Mouse (Mus musculus) retina, postnatal 1 day (tissue): Measurements from ENCODE around the gene Ccdc63.
"Not testable (repeated sequence)": the region's sequence is repeated elsewhere in the genome, so short reads cannot be mapped to it uniquely, and the experiment has no call there.

Experiments
- DNase-seq: peaks from one replicate; pipeline ENCODE4 v3.0.0-alpha.2; 2012

The Ccdc63 gene

GRCm38 (mm10) chr5:122140723-122141122 lies at the start of gene Ccdc63:
Gene Ccdc63 (minus strand): TSS chr5:122140823.
- no peak for DNase-seq

GRCm38 (mm10) chr5:122189115-122189514 lies 48.5 kb upstream of the Ccdc63 start:
- no peak for DNase-seq

- not testable (repeated sequence) for DNase-seq
Measured at GRCm38 (mm10) chr5:122184858-122185257, 44.2 kb upstream of the Ccdc63 start.

- no peak for DNase-seq
Measured at GRCm38 (mm10) chr5:122184283-122184806, 43.7 kb upstream of the Ccdc63 start.

- no peak for DNase-seq
Measured at GRCm38 (mm10) chr5:122179665-122180064, 39.0 kb upstream of the Ccdc63 start.

DNA sequence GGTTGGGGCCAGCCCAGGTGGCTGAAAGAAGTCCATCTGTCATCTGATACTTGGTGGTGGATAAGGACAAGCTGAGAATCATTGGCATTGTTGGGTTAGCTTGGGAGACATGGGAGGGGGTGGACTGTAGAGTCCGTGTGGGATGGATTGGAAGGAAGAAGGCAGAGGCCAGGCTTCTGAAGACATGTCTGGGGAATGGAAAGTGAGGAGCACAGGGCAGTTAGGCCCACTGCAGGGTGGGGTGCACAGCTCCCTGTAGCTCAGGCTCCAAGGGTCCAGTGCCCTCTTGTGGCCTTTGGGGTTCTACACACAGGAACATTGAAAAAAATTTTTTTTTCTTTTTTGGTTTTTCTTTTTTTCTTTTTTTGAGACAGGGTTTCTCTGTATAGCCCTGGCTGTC lies 35.8 kb upstream of the Ccdc63 start:
- peak; percentile 69 for DNase-seq

GRCm38 (mm10) chr5:122175961-122176360 lies 35.3 kb upstream of the Ccdc63 start:
- no peak for DNase-seq

DNA sequence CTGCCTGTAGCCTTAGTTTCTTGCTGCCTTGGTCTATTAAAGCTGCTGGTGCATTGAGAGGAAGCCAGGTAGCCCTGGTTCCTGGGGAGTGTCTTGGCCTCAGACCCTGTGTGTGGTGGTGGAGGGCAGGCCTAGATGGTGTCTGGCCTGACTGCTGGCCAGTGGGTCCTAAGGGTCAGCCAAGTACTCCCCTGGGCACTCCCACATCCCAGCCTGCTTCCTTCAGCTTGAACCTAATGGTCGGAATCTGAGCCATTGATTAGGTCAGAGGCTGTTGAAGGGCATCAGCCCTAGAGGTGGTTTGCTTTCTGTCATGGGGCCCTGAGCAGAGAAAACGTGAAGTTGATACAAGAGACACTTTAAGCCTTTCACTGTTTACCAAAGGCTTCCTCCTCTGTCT lies 34.8 kb upstream of the Ccdc63 start:
- DNase-seq = no peak

DNA sequence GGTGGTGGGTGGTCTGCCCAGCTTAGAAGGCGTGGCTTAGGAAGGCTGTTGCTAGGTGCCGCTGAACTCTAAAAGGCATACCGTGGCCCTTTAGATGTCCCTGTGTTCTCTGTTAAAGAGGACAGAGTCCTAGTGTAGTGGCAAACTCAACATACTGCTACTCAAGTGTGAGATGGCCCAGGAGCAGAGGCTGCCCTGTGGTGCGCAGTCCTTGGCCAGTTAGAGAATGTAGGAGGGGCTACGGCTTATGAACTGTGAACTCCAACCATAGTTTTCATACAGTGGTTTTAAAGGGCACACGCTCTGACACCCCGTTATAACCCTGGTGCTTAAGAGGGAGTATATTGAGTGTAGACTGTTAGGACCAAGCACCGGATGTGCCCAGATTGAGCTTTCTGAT lies 30.4 kb upstream of the Ccdc63 start:
- no peak for DNase-seq

- DNase-seq = no peak
Measured at GRCm38 (mm10) chr5:122168344-122169069, 27.9 kb upstream of the Ccdc63 start.

- no peak for DNase-seq
Measured at GRCm38 (mm10) chr5:122166636-122167161, 26.1 kb upstream of the Ccdc63 start.

DNA sequence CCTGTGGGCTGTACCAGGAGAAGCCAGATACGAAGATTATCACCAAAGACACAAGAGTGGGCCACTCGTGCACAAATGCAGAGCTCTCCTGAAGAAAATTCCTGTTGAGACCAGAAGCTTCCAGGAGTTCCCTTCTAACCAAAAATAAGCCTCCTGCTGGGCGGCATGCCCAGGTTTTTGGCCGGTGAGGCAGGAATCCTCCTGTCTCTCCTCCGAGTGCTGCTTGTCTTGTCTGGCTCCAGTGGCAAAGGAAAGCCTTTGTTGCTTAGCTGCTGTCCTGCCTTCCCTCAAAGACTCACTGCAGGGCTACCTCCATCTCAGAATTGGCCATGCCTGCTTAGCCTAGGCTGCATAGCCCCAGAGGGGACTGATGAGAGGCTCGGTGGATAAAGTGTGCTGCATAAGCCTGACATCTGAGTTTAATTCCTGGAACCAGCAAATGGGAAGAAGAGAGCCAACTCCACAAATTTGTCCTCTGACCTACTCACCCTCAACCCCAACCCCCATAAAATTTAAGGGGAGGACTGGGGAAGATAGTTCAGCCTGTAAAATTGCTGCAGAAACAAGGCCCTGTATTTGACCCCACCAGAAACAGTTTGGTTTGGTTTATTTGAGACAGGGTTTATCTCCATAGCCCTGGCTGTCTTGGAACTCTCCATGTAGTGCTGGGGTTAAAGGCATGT lies 24.8 kb upstream of the Ccdc63 start:
- no peak for DNase-seq

DNA sequence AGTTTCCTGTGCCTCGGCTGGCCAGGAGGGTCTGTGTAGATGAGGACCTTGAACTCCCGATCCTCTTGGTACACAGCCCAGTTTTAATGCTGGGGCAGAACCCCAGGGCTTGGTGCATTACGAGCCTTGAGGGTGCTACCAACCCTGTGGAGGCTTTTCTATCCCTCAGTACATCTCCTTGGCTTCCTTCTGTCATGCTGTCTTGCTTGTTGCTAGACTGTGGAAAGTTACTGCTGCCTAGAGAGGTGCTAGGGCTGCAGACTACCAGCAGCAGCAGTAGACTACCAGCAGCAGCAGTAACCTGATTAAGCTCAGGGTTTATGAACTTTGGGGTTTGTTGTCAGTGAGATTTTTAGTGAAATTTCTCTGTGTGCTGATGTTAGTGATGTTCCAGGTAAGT lies 23.4 kb upstream of the Ccdc63 start:
- no peak for DNase-seq

GRCm38 (mm10) chr5:122163194-122163593 lies 22.6 kb upstream of the Ccdc63 start:
- DNase-seq = no peak

DNA sequence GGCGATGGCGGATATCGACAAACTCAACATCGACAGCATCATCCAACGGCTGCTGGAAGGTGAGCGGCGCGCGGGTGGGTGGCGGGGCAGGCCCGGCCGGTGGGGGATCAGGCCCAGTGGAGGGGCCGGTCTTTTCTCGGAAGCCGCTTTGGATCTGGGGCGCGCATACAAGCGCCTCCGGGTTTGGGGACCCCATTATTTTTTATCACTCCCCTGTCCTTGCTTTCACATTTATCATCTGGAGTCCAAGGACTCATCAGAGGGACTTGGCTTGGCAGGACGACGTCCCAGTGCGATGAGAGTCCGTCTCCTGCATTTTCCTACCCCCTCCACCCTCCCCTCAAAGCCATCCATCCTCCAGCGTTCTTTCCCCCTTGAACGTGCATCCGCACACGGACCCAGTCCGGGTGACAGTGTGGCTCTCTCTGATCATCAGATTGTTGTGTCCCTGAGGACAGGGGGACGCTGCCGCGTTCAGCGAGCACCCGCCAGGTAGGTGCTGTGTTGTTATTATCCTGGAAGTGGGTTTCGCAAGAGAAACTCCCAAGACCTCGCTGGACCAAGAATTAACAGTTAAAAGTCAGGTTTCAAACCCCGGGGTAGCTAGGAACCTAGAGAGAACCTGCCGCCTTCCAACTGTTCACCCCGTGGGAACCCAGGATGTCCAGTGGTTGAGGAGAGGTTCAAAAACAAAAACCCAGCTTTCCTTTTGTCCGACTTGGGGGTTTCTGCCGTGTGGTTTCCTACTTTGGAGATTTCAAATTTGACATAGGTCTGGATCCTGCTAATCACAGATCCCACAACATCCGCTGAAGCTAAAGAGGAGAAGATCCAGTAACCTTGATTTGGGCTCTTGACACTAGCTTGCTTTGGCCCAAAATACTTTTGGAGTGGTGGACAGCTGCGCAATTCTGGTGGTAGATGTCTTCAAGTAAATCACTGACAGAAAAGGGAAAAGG lies 18.2 kb upstream of the Ccdc63 start:
- DNase-seq = no peak

- DNase-seq = peak; percentile 97
Measured at GRCm38 (mm10) chr5:122157827-122158381, 17.3 kb upstream of the Ccdc63 start, which contains the start of gene Ppp1cc. Gene Ppp1cc (plus strand): TSS chr5:122158278.

GRCm38 (mm10) chr5:122156486-122156885 lies 15.9 kb upstream of the Ccdc63 start:
- no peak for DNase-seq

GRCm38 (mm10) chr5:122155613-122156012 lies 15.0 kb upstream of the Ccdc63 start:
- DNase-seq = no peak

DNA sequence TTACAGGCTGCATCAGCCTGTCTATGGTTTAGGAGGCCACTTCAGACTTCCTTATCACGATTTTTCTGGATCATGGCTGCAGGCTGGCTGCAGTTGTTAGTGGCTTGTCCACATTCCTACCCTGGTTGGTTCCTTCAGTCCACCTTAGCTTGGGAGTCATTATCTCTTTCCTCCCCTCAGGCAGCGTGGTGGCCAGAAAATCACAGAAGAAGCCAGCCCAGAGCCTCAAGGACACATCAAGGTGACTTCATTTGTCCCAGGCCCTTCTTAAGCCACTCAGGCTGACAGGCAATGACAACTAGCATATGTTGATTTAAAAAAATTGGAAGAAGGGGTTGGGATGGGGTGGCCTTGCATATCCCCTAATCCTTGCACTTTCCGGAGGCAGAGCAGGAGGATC lies 14.2 kb upstream of the Ccdc63 start:
- no peak for DNase-seq

DNA sequence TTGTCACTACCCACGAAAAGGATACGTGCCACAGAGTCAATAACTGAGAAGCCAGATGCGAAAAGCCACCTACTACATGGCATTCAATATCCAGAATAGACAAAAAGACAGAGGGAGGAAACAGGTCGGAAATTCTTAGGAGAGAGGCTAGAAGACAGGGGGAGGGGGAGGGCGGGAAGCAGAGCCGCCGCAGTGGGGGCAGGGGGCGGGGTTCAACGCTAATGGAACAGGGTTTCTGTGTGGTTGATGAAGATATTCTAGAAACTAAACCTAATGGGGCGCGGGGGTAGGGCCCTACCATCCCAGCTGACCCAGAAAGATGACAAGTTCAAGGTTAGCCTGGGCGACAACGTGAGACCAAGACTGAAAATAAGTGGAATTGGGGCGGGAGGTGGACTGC lies 13.4 kb upstream of the Ccdc63 start:
- DNase-seq = peak; percentile 43

GRCm38 (mm10) chr5:122152508-122152907 lies 11.9 kb upstream of the Ccdc63 start:
- DNase-seq = not testable (repeated sequence)

GRCm38 (mm10) chr5:122149259-122149658 lies 8.6 kb upstream of the Ccdc63 start:
- no peak for DNase-seq
